Mouse (Mus musculus): Measurements from ENCODE around the gene Hist1h1t.

DNA sequence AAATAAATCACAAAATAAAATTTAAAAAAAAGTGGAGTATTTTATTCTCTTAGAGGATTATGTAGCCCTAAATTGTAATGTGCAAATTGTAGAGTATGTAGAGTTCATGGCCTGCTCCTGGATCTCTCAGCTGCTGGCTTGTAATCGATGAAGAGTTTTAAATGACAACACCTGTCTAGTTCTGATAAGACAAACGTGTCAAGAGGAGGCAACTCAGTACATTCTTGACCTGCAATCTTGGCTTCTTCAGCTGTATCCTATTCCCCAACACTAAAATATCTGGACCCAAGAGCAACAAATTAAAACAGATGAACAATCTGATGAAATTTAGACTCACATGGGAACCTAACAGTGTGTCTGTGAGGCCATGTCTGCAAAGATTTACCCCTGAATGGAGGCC, 6.2 kb upstream of the Hist1h1t start:
- no peak for TF ChIP-seq CTCF (IDR thresholded peaks at IDR 0.05; ENCODE audit: borderline replicate concordance, insufficient read depth, low read length)
- no peak for TF ChIP-seq POLR2A (IDR thresholded peaks at IDR 0.05; ENCODE audit: low read depth, low read length)
